Mouse (Mus musculus) hindbrain, embryonic 13.5 days (tissue): ENCODE results near the gene Siglecg. TPM values are rescaled to one million over a fixed set of nuclear protein-coding genes. Genes with fewer than 3 reads are reported as not detected.
A peak's percentile ranks its signal among the peaks of the same experiment; 100 is the strongest.
"Not testable (repeated sequence)": the region's sequence is repeated elsewhere in the genome, so short reads cannot be mapped to it uniquely, and the experiment has no call there.

Experiments used
- ATAC-seq: fragments of 200-750 bp; cut with Nextera tagmentation; 2 replicates; pipeline ENCODE4 v1.8.0; 2017; ENCODE audit warnings: moderate TSS enrichment; ENCODE audit not compliant: low FRiP score
- H3K27ac ChIP-seq: fragments of 300-500 bp; sonication (generic); 2 replicates; pipeline ENCODE4 v1.5.1; 2015; ENCODE audit warnings: inconsistent platforms, mild to moderate bottlenecking, moderate library complexity
- H3K27me3 ChIP-seq: fragments of 300-500 bp; sonication (generic); 2 replicates; pipeline ENCODE4 v1.6.1; 2015; ENCODE audit warnings: mild to moderate bottlenecking, inconsistent platforms
- H3K36me3 ChIP-seq: fragments of 300-500 bp; sonication (generic); 2 replicates; pipeline ENCODE4 v1.6.1; 2015; ENCODE audit warnings: mild to moderate bottlenecking, inconsistent platforms
- H3K4me1 ChIP-seq: fragments of 300-500 bp; sonication (generic); replicated peaks from 2 replicates; pipeline ENCODE4 v1.6.1; 2015; ENCODE audit warnings: inconsistent platforms
- H3K4me2 ChIP-seq: fragments of 300-500 bp; sonication (generic); 2 replicates; pipeline ENCODE4 v1.6.1; 2015; ENCODE audit warnings: inconsistent platforms, mild to moderate bottlenecking, moderate library complexity
- H3K4me3 ChIP-seq: fragments of 300-500 bp; sonication (generic); 2 replicates; pipeline ENCODE4 v1.5.1; 2015; ENCODE audit warnings: mild to moderate bottlenecking, inconsistent platforms
- H3K9ac ChIP-seq: fragments of 300-500 bp; sonication (generic); 2 replicates; pipeline ENCODE4 v1.6.1; 2015; ENCODE audit warnings: mild to moderate bottlenecking, inconsistent platforms
- H3K9me3 ChIP-seq: fragments of 300-500 bp; sonication (generic); 2 replicates; pipeline ENCODE4 v1.6.1; 2016; ENCODE audit warnings: inconsistent platforms
- WGBS: fragments of 180-500 bp; shearing (Covaris S2); methylation state at CpG from one replicate; pipeline ENCODE4 v1.1.7; 2015; 5-methylcytosine and 5-hydroxymethylcytosine counted together
- polyA plus RNA-seq: library from polyadenylated mRNA; unstranded; fragments of >200 nt; fragmentation: Nextera tagmentation; extraction: Ambion mirVana; gene quantifications from 2 replicates; pipeline ENCODE4 v1.2.1, GENCODE M21; 2015

Gene Siglecg
- polyA plus RNA-seq, result not detected in 2 replicates

DNA sequence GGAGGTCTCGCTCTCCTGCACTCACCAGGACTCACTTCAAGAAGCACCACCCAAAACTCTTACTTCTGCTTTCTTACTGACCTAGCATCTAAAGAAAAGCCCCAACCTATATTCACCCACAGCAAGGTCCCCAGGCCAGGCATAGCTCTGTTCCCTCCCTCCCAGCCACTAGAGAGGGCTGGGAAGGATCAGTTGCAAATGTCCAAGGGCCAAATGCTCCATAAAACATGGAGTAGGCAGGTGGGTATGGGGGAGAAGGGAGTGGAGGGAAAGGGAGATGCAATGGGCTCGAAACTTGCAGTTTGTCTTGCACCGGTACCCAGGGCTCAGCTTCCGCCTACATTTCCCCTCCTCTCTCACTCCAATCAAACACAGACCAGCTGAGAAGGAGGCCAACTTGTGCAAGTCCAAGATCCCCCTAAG lies at the start of gene Siglecg:
Gene Siglecg (plus strand): TSS at position 74 of the 423 bp plus-strand sequence.
- Histone ChIP-seq H3K4me2 (no peak within 1 kb of the TSS), H3K27ac (no peak within 1 kb of the TSS), H3K27me3 (no peaks in the 10 kb centered on the region), H3K36me3 (no peaks in the 10 kb centered on the region), H3K9me3 (no peaks in the 10 kb centered on the region), H3K9ac (no peak within 1 kb of the TSS), H3K4me1 (no peaks in the 10 kb centered on the region), H3K4me3 (no peak within 1 kb of the TSS)
- no peak for ATAC-seq
- 85% methylated on average over 4 of the region's 4 CpGs for WGBS

DNA sequence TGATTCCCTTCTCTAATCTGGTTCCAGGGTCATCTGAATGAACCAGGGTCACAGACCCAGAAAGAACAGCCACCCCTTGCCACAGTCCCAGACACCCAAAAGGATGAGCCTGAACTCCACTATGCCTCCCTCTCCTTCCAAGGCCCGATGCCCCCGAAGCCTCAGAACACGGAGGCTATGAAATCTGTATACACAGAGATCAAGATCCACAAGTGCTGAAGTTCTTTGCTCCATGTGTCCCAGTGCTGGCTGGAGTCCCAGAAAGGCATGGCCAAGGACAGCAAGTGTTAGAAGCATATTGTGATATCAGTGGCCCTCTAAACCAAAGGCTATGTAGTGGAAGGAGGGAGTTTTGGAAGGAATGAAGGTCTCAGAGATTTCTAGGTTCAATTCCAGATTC lies 49.4 kb upstream of the Siglecg start:
- Histone ChIP-seq H3K4me2 (no peak overlapping the region), H3K4me3 (no peak overlapping the region), H3K9me3 (no peaks in the 10 kb centered on the region), H3K27ac (no peak overlapping the region), H3K27me3 (no peaks in the 10 kb centered on the region), H3K4me1 (peaks cover 5% of the 10 kb centered on the region), H3K9ac (no peak overlapping the region), H3K36me3 (no peaks in the 10 kb centered on the region)
- 87% methylated on average over 3 of the region's 3 CpGs for WGBS
- no peak for ATAC-seq

DNA sequence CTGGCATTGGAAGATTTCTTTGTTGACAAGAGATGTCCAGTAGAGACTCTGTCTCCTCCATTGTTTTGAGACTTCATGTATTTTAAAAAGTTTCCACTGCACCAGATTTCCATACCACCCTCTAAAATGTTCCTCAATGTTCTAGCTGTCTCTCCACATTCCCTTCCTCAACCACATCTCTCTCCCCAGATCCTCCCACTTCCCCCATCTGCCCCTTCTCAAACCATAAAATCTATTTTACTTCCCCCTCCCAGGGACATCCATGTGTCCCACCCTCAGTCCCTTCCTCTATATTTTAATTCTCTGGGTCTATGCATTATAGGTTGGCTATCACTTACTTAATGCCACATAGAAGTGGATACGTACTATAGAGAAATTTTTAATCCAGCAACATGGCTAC lies 46.6 kb upstream of the Siglecg start:
- 94% methylated on average over 1 of the region's 1 CpGs for WGBS
- Histone ChIP-seq H3K4me2 (no peak overlapping the region), H3K36me3 (no peaks in the 10 kb centered on the region), H3K9me3 (no peaks in the 10 kb centered on the region), H3K9ac (no peak overlapping the region), H3K4me1 (no peaks in the 10 kb centered on the region), H3K4me3 (no peak overlapping the region), H3K27me3 (no peaks in the 10 kb centered on the region), H3K27ac (no peak overlapping the region)
- no peak for ATAC-seq

DNA sequence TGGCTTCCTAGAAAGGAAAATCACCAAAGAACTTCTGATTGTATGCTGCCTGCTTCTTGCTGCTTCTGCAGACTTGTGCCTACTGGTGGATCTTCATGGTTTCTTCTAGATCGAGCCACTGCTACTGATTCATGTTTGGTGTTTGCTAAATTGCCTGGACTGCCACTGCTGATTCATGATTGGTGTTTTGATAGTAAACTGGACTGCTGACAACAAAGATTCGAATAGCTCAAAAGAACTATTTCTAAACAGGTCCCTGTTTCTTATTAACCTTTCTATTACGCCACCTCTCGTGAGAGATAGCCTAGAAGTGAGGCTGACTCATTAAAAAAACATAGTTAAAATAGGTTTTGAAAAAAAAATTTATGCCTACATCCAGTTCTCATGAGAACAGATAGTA lies 46.0 kb upstream of the Siglecg start:
- H3K36me3 ChIP-seq, result no peaks in the 10 kb centered on the region
- no peak overlapping the region for H3K27ac ChIP-seq
- no peak overlapping the region for H3K4me2 ChIP-seq
- no peaks in the 10 kb centered on the region for H3K27me3 ChIP-seq
- H3K4me3 ChIP-seq, result no peak overlapping the region
- 80% methylated on average over 4 of the region's 4 CpGs for WGBS
- ATAC-seq, result no peak
- no peak overlapping the region for H3K9ac ChIP-seq
- no peaks in the 10 kb centered on the region for H3K9me3 ChIP-seq
- no peaks in the 10 kb centered on the region for H3K4me1 ChIP-seq

DNA sequence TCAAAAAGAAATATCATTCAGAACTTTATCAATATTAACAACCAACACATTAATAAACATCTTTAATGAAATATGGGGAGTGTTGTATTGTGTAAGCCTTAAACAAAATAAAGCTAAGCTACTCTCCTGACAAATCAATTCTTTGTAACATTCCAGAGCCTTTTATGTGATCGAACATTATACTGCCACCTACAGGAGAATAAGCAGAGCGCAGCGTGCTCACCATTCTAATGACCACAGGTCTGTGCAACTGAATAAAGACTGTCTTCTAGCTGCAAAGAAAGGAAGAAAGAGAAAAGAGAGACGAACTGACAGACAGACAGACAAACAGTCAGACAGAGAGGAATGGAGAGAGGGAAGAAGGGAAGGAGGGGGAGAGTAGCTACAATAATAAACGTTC lies 29.8 kb upstream of the Siglecg start:
- Histone ChIP-seq H3K27me3 (no peaks in the 10 kb centered on the region), H3K36me3 (no peaks in the 10 kb centered on the region), H3K4me2 (no peak overlapping the region), H3K27ac (no peak overlapping the region), H3K9ac (no peak overlapping the region), H3K4me3 (no peak overlapping the region), H3K4me1 (no peaks in the 10 kb centered on the region), H3K9me3 (no peaks in the 10 kb centered on the region)
- WGBS, result 16% methylated on average over 5 of the region's 5 CpGs
- ATAC-seq, result no peak

DNA sequence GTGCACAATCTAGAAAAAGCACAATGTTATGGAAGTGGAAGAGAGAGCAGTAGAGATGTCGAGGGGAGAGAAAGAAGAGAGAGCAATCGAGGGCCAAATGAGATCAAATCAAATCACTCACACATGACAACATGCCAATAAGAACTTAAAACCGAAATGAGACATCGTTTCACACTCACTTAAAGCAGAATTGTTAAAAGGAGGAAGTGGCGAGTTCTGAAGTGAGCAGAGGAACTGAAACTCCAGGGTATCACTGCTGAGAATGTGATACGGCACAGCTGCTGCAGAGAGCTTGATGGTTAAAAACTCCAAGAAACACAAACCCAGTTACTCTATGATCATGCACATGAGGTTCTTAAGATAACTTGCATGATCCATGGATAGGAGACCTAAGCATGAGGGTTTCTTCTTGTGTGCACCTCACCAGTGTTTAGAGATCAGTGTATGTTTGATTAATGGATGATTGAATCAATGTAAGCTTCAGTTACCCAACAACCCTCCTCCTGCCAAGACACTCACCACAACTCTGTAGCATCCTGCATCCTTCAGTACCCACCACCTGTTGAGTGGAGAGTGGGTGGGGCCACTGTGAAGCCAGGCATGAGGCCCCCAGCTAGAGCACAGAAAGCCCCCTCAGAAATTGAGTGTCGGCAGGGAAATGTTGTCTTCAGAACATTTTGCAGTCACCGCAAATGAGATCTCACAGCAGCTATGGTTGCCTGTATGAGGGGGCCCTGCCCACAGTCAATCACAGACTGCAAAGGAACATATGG lies 15.5 kb upstream of the Siglecg start:
- Histone ChIP-seq H3K9ac (no peak overlapping the region), H3K4me1 (no peaks in the 10 kb centered on the region), H3K27me3 (no peaks in the 10 kb centered on the region), H3K9me3 (peaks cover 3% of the 10 kb centered on the region; the same call in 1 of the 2 replicates), H3K27ac (no peak overlapping the region), H3K4me3 (no peak overlapping the region), H3K4me2 (no peak overlapping the region), H3K36me3 (no peaks in the 10 kb centered on the region)
- ATAC-seq, result no peak
- 85% methylated on average over 8 of the region's 8 CpGs for WGBS

DNA sequence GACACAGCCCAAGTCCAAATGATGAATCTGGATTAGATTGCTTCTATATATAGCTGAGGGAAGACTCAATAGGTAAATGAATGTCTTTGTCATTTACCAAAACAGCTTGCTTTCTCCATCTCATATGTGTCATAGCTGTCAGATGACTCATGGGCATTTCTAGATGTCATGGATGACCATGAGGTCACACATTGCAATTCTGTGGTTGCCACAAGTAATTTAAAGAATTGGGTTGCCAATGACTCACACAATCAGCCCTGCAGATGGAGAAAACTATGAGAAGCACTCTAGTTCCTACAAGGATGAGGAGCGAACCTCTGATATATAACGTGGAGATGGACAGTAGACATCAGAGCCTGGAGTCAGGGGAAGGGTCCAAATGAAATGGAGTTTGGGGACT lies 8.5 kb upstream of the Siglecg start:
- Histone ChIP-seq H3K27ac (no peak overlapping the region), H3K4me2 (no peak overlapping the region), H3K27me3 (no peaks in the 10 kb centered on the region), H3K9me3 (no peaks in the 10 kb centered on the region), H3K9ac (no peak overlapping the region), H3K36me3 (no peaks in the 10 kb centered on the region), H3K4me1 (no peaks in the 10 kb centered on the region), H3K4me3 (no peak overlapping the region)
- ATAC-seq, result no peak
- 90% methylated on average over 2 of the region's 2 CpGs for WGBS

DNA sequence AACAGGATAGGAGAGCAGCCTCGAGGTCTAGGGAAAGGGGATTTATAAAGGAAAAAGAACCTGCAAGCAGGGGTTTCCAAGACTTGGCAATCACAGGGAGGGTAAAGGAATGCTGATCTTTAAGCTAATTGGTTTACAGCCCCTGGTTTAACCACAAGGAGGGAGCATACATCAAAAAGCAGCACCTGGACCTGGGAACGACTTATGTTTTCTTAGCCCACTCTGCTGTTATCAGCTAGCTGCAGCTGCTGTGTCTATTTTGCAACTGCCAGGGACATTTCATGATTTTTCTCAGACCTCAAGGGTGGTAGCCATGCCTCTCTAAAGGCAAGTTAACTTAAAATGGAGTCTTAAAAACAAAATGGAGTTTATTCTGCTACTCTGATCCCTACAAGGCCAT lies 5.3 kb upstream of the Siglecg start:
- Histone ChIP-seq H3K4me2 (no peak overlapping the region), H3K4me3 (no peak overlapping the region), H3K4me1 (no peaks in the 10 kb centered on the region), H3K36me3 (no peaks in the 10 kb centered on the region), H3K27me3 (no peaks in the 10 kb centered on the region), H3K9ac (no peak overlapping the region), H3K27ac (no peak overlapping the region), H3K9me3 (no peaks in the 10 kb centered on the region)
- WGBS, result 67% methylated on average over 2 of the region's 2 CpGs
- no peak for ATAC-seq

DNA sequence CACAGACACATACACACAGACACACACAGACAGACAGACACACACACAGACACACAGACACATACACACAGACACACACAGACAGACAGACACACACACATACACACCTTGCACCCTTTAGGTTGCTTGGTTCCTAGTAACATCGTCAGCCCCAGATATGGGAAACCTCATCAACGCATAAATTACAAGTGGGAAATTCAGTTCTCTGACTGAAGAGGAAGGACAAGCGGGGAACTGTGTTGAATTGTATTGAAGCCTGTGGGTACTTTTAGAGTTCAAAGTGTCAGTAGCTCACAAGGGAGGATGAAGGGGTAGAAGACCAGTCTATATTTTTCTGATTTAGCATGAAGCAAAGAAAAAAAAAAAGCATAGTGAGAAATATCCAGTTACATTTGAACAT lies 431 bp upstream of the Siglecg start:
- Histone ChIP-seq H3K4me2 (no peak overlapping the region), H3K4me1 (no peaks in the 10 kb centered on the region), H3K27ac (no peak overlapping the region), H3K9ac (no peak overlapping the region), H3K36me3 (no peaks in the 10 kb centered on the region), H3K9me3 (no peaks in the 10 kb centered on the region), H3K27me3 (no peaks in the 10 kb centered on the region), H3K4me3 (no peak overlapping the region)
- 81% methylated on average over 3 of the region's 3 CpGs for WGBS
- ATAC-seq, result no peak

DNA sequence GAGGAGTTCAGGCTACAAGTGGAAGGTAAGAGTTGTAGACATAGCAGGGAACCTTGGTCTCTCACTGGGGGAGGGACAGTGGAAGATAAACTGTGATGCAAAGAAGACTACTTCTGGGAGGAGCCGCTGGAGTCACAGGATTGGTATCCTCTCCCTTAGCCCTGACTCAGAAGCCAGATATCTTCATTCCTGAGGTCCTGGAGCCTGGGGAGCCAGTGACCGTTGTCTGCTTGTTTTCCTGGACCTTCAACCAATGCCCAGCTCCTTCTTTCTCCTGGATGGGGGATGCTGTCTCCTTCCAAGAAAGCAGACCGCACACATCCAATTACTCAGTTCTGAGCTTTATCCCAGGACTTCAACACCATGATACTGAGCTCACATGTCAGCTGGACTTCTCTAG lies 1.1 kb downstream of the Siglecg start:
- Histone ChIP-seq H3K27ac (no peak overlapping the region), H3K36me3 (no peaks in the 10 kb centered on the region), H3K9ac (no peak overlapping the region), H3K4me2 (no peak overlapping the region), H3K9me3 (no peaks in the 10 kb centered on the region), H3K27me3 (no peaks in the 10 kb centered on the region), H3K4me3 (no peak overlapping the region), H3K4me1 (no peaks in the 10 kb centered on the region)
- ATAC-seq, result no peak
- 81% methylated on average over 3 of the region's 3 CpGs for WGBS

DNA sequence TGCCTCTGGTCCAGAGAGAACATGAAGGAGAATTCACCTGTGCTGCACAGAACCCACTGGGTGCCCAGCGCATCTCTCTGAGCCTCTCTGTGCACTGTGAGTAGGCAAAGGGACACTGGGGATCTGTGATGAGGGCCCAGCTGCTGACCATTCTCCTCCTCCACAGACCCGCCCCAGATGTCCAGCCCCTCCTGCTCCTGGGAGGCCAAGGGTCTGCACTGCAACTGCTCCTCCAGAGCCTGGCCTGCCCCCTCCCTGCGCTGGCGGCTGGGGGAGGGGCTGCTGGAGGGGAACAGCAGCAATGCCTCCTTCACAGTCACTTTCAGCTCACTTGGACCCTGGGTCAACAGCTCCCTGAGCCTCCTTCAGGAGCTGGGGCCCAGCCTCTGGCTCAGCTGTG lies 3.7 kb downstream of the Siglecg start:
- not testable (repeated sequence) for H3K27ac ChIP-seq, H3K4me2 ChIP-seq, H3K9ac ChIP-seq, H3K4me3 ChIP-seq, H3K27me3 ChIP-seq, H3K4me1 ChIP-seq, H3K36me3 ChIP-seq, H3K9me3 ChIP-seq, ATAC-seq
- WGBS, result 52% methylated on average over 4 of the region's 4 CpGs

DNA sequence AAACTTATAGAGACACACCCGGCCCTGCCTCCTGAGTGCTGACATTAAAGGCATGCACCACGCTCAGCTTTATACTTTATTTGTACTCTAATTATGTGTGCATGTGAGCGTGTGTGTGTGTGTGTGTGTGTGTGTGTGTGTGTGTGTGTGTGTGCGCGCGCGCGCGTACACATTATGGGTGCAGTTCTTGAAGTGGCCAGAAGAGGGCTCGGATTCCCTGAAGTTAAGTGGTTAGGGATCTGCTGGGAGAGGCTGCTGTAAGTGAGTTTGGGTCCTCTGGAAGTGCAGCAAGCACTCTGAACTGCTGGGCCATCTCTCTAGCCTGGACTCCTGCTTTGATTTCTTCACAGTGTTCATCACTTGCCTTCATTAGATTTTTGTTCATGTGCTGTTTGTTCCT lies 9.3 kb downstream of the Siglecg start:
- 87% methylated on average over 10 of the region's 10 CpGs for WGBS
- no peak overlapping the region for H3K9ac ChIP-seq
- H3K36me3 ChIP-seq, result no peaks in the 10 kb centered on the region
- no peak overlapping the region for H3K4me3 ChIP-seq
- ATAC-seq, result no peak
- no peaks in the 10 kb centered on the region for H3K27me3 ChIP-seq
- H3K4me1 ChIP-seq, result no peaks in the 10 kb centered on the region
- no peak overlapping the region for H3K4me2 ChIP-seq
- no peak overlapping the region for H3K27ac ChIP-seq
- H3K9me3 ChIP-seq, result no peaks in the 10 kb centered on the region

DNA sequence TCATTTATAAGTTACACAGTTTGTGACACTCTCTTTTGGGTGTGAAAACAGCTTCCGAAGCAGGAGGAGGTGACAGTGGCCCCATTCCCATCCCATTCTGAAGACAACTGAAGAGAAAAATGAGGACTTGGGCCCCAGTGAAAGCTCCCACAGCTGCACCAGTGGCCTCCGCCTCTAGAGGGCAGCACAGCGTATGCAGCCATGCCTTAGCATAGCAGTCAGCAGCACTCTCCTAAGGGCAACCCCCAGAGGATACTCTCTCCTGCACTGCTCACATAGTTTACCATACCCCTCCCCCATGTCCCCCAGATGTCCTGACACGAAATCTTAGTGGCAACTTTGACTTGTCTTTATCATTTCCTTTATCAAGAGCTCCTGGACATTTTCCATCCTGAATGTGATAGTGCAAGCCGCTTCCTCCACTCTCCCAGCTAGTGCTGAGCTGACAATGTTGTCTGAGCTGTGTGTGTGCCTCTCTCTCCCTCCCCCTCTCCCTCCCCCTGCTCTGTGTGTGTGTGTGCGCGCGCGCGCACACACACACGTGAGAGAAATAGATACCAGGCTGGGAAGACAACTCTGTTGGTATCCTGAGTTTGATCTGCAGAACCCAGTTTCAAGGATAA lies 15.1 kb downstream of the Siglecg start:
- 14% methylated on average over 11 of the region's 11 CpGs for WGBS
- no peaks in the 10 kb centered on the region for H3K27me3 ChIP-seq
- H3K4me2 ChIP-seq, result peak overlapping the region; percentile 32
- no peak overlapping the region for H3K9ac ChIP-seq
- no peaks in the 10 kb centered on the region for H3K4me1 ChIP-seq
- H3K4me3 ChIP-seq, result no peak overlapping the region
- peak; percentile 94 for ATAC-seq
- H3K27ac ChIP-seq, result no peak overlapping the region
- H3K9me3 ChIP-seq, result no peaks in the 10 kb centered on the region
- H3K36me3 ChIP-seq, result no peaks in the 10 kb centered on the region
